Mouse (Mus musculus): ENCODE measurements around the gene Gsdme.

Gene Gsdme

DNA sequence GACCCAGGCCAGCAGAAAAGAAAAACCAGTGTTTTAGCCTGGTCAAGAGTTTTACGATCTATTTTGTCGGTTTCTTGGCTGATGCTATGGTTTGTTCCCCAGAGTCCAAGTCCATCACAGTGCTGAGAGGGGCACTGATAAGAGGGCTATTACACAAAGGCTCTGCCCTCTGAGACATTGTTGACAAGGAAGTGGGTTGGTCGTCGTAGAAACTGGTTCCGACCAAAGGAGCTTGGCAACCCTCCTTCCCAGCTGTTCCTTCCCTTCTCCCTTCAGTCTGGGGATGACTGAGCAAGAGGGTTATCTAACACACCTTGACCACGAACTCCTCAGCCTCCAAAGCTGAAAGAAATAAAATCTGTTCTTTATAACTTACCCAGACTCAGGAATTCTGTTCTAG lies at the start of gene Gsdme:
Gsdme (minus strand) TSS at position 193 of the 400 bp plus-strand sequence.
- DNase-seq: no peak

DNA sequence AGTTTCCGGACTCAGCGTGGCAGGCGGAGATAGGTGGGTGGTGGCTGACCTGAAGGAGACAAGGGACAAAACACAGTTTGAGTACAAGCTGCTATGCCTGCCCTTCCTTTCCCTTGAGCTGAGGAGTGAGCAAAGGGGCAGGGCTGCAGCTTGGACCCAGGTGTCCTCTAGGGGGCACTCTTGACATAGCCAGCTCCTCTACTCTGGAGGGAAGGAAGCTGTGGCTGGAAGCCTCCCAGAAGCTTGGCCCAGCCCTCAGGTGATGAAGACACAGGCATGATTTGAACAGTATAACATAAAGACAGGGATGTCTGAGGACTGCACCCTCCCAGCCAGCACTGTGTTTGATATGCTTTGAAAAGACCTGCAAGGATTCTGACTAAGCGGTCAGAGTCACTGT lies 49.0 kb upstream of the Gsdme start:
- DNase-seq: peak; percentile 73

DNA sequence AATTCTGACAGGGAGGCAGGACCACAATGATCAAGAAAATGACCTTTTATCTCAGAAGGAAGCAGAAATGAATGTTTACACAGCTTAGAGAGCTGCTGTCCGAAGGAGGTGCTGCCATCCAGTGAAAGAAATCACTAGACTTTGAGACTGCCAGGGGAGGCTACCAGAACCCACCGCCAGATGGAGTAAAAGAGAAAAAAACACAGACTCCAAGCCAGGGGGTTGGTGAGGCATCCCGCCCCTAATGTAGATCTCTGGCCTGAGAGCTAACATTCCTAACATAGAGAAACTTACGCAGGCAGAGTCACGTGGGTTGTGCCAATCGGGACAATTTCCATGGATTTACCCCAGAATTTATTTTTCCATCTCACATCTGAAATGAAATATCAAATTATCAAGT lies 45.4 kb upstream of the Gsdme start:
- peak; percentile 17 for DNase-seq

DNA sequence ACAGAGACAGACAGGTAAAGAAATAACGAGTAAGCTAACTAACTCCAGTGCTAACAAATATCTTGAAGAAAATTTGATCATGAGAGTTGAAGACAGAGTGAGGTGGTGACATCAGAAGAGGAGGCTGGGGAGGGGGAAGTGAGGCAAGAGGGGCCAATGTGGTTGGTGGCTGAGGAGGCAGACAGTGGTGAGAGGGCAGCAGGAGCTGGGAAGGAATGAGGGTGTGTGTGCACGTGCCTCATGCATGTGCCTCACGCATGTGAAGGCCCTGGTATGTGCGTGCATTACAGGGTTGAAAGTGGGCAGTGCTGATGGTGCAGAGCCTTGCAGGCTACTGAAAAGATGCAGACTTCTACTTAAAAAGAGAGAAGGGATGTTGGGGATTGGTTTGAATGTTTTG lies 43.0 kb upstream of the Gsdme start:
- no peak for DNase-seq

DNA sequence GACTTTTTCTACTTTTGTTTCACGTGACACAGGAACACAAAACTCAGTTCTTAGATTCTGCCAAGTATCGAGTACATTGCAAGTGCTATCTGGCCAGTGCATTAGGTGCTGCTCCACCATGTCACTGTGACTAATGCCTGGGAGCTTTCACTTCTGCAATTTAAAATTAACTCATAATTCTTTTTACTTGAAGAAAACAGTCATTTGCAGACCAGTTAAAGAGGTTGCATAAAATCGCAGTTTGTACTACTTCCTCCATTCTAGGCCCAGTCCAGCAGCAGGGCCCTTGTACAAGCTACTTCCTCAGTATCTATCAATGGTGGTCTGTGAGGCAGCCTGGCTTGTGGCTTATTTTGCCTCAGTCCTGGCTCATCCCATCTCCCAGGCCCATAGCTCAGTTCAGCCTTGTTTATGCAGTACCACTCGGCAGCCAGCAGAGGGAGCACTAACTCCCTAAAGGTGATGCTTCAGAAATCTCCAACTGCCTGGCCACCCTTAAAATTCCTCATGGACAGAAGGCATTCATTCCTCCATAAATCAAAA lies 41.4 kb upstream of the Gsdme start:
- peak; percentile 80 for DNase-seq

DNA sequence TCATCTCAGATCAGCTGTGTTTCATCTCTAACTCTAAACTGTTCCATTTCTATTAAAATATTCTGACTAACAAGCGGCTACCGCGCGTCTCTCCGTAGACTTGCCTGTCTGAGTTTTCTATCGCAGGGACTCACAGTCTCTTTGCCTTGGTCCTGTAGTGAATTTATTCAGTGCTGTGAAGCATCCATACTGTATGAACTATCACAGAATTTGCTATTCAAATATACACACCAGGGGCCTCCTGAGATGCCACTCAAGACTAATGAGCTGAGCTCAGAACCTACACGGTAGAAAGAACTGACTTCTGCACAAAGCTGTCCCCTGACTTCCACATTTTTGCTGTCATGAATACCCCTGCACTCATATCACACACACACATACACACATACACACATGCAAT lies 37.5 kb upstream of the Gsdme start:
- DNase-seq: no peak

DNA sequence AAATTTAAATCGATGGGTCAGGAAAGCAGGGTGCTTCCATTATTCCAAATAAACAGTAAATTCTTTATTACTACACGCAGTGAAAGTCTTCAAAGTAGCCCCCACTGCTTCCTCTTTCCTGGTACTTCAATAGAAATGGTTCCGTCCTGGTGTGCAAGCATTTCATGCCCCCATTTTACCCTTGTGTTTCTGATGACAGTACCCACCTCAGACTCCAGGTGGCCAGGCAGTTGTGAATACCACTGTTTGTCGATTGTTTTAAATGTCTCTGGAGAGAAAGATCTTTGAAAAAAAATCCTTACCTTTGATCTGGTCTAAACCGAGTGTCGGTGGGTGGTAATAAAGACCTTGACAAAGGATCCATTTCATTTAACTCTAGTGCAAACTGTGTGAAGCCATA lies 37.0 kb upstream of the Gsdme start:
- DNase-seq: no peak

DNA sequence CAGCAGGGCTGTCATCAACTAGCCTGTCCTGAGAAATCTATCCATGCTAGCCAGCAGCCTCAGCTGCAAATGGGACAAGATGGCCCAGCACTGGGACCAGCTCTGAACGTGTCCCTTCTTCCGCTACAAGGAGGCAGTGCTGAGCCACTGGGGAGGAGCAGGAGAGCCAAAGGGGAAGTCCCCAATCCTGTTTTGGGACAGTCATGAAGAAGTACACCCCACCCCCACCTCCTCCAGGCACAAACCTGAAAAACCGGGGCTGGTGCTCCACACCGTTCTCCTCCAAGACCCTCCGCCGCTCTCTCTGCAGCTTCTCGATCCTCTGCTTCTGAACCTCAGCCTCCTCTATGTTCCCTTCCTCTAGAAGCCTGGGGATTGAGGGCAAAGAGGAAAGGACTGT lies 35.4 kb upstream of the Gsdme start:
- DNase-seq: no peak

DNA sequence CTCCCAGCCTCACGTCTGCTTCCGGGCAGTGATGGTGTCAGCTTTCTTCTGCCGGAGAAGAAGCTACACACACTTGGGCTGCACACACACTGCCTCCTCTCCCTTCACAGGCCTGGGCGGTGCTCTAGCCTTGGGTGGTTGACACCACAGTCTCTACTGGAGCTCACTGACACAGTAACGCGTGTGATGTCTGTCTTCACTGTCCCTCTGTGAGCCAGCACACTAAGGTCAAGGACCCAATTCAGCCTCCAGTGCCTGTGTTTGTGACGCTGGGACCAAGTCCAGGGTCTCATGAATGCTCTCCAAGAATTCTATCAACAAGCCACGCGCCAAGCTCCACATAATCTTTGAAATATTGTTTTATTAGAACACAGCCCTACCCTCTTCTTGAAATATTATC lies 34.0 kb upstream of the Gsdme start:
- DNase-seq: no peak

DNA sequence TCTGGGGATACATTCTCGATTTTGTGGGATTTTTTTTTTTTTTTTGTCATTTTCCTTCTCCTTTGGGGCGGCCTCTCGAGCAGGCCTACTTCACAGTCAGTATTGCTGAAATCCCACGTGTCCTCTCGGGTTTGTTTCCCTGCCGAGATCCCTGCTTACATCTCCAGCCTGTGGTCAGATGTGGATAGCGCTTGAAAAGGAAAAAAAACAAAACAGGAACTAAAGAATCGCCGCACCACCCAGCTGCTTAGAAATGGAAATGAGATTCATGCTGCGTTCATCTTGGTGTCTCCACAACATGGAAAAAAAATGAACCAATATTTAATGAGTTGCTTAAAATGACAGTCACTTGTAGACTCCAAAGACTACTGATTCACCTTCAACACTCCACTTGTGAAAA lies 31.5 kb upstream of the Gsdme start:
- no peak for DNase-seq

DNA sequence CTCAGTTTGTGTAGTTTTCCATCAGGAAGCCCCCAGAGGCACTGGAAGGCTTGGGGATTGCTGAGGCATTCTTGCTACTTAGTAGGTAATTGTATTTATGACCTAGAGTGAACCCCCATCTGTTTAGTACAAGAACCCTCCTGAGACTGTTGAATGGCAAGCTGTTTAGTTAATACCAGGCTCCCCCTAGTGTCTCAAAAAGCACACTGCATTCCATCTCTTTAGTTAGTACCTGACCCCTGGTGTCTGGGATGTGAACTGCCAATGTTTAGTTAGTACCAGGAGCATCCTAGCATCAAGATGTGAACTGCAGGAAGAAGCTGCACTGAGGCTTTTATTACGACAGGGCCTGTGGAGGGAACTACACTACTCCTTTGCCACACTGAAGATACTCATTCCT lies 30.5 kb upstream of the Gsdme start:
- DNase-seq: peak; percentile 70

DNA sequence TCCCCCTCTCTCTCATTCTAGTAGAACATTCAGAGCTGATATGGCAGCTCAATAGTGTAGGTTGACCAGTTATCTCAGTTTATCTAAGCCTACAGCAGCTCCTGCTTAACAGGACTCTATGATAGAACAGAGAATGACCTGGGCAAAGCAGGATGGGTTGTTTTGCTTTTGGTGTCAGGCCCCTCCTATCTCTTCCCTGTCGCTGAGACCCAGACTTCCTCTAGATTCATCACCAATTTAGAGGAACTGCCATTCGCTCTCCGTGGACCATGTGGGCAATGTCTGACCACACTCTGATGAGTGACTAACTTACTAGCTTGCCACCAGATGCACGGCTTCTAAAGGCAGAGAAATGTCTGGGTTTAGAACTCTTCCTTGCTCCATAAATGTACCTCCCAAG lies 28.0 kb upstream of the Gsdme start:
- DNase-seq: no peak

DNA sequence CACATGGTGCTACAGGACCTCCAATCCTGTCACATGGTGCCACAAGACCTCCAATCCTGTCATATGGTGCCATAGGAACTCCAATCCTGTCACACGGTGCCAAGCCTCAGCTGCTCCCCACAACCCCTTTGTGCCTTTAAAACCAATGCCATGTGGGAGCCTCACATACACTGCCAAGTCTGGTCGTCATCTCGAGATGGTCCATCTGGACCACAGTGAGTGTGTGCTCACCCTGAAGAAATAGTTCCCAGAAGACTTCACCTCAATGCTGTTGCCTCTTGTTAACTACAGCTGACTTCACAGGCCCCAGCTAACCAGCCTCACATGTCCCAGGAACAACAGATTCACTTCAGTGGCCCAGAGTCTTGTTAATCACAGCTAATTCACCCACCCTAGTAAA lies 23.2 kb upstream of the Gsdme start:
- DNase-seq: no peak

DNA sequence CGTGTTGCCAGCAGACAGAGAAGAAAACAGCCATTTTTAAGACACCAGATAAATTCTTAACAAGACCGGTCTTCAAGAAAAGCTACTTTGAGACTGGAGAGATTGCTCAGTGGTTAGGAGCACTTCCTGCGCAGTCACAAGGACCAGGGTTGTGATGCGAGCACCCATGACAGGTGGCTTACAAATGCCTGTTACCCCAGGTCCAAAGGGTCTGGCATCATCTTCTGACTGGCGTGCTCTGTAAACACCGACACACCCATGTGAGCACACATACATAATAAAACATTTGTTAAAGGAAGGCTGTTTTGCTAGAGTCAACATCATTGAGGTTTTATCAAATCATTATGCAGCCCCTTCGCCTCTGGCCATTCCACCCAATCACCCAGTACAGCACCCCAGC lies 16.0 kb upstream of the Gsdme start:
- DNase-seq: no peak

DNA sequence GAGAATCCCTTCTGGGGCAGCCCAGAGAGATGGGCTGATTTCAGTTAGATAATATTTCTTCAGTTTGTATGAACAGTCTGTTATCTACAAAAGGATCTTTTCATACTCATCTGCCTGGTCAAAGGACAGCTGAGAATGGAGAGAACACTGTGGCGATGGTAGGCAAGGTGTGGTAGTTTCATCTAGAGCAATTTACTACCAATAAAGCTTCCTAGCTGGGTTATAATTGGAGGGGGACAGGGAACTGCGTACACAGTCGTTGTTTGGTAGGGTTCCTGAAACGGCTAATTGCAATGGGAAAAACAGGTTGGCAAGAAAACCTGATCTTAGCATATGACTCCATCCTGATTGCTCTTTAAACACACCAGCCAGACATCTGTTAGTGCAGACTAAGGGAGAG lies 10.3 kb upstream of the Gsdme start:
- DNase-seq: no peak

DNA sequence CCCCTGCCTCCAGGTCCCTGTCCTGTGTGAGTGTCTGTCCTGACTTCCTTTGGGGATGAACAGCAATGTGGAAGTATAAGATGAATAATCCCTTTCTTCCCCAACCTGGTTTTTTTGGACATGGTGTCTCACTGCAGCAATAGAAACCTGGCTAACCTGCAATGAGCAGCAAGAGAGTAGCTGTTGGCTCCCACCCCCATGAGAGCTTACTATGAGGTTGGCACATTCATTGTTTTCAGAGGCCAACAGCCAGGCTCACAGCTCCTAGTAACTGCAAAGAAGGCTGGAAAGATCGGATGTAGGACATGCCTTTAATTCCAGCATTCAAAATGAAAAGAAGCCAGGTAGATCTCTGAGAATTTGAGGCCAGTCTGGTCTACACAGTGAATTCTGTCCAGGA lies 9.8 kb upstream of the Gsdme start:
- DNase-seq: no peak

DNA sequence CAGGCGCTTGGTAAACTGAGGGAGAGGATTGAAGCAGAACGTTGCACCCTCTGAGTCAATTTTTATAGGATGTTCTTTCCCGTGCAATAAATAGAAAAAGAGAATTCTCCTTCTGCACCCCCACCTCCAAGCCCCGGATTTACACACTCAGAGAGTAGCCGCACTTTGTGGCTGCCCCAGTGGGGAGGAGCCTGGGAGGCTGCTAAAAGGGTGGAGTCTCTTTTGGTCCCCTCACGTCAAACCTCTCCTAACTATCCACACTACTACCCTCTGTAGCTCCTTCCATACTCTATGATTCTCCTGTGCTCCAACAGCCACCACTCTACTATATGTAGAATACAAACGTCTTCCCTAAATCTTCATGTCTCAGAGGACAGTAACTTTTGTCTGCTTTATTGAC lies 1.4 kb downstream of the Gsdme start:
- no peak for DNase-seq

DNA sequence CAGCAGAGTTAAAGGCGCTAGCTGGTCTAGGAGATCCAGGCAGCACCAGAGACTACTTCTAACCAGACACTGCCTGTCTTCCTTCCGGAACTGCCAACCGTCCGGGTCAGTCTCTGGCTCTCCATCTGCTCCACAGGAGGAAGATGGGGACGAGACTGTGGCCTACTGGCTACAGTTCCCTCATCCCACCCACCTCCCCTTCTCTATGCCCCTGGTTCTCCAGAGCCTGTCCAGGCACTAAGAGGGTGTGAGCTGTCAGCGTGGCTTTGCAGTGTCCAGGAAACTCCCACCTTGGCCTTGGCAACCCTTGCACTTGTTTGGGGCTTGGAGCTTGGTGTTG lies 1.8 kb downstream of the Gsdme start:
- DNase-seq: no peak

DNA sequence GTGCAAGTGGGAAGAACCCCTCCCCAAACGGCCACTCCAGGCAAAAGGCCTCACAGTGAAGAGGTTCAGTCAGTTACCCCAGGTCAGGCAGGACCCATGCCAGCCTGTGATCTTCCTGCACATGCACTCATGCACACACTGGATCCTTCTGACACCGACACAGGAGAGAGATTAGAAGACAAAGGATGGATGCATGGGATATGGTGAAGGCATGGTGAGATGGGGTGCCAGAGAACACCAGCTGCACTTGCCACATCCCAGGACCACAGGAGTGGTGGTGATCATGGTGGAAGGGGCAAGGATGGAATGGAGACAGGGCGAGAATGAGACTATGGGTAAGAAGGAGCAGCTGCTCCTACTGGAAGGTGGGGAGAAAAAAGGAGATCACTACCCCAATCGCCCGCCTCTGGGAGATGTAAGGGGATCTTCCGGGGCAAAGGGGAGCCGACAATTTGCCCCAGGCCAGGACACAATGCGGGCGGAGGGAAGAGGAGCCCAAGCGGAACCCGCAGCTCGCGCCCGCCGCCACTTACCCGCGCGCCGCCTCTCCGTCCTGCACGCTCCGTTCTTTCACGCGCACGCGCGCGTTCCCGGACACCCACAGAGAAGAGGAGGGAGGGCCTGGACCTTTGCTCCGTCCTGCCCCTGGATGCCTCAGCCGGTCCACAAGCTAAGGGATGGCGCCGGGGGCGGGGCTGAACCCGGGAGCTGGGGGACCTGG lies 2.3 kb downstream of the Gsdme start:
- peak; percentile 90 for DNase-seq

DNA sequence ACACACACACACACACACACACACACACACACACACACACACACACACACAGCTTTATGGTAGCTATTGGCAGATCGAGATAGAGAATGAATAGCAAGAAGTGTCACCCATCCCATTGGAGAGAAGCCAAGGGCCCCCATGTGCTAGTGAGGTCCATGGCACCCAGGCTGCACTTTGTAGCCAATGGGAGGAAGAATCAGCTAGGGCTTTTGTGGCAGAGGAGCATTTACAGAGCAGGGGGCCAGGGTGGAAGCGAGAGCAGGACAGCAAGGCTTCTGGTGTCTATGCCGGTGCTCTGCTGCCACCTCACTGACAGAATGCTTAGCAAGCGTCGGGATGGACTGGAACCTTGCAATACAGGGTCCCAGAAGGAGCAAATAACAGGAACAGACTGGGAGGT lies 8.3 kb downstream of the Gsdme start:
- DNase-seq: no peak

DNA sequence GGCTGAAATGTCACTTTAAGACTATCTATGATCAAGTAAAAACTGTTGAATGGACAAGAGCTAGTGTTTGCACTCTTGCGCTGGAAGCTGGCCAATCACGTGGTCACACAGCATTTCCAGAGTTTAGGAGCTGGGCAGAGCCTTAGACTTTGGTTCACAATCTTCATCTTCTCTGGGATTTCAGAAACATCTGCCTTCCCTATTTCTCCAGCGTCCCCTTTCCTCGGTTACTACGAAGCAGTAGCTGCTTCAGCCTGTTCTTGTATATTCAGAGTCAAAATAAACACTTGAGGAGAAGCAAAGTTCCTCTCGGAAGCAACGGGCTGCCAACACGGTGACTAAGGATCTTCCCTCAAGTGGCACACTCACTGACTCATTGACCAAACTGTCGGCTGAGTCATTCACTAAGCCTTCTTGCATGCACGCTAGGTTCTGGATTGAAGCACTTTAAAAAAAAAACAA lies 8.9 kb downstream of the Gsdme start:
- DNase-seq: peak; percentile 83

DNA sequence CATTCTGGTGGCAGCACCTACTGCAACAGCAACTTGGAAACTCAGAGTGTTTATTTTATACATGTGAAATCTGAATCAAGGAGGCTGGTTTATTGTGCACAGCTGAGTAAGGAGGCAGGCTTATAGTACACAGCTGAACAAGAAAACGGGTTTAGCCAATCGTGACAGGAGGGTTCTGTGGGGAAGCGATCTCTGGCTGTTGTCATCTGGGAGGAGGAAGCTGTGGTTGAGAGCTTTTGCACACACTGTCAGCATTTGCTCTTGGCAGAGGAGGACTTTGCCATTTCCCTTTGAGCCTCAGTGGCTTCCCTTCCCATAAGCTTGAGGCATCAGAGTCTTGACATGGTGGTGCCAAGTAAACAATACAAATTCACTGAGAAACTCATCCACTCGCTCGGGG lies 11.0 kb downstream of the Gsdme start:
- DNase-seq: no peak

DNA sequence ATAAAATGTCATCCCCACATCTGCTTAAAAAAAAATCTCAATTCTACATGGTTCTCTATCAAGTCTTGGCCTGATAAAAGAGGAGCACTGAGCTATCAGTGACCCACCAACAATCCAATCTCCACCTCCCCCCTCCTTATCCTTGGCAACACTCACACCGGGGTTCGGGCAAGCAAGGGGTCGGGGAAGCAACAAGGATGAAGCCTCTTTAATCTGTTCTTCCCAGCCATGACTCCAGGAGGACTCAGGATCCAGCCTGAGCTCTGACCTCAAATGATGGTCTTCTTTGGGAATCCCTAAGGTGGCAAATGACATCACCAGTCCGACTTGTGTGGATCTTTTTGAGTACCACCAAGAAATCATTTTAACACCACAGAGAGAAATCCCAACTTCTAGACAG lies 15.9 kb downstream of the Gsdme start:
- DNase-seq: no peak

DNA sequence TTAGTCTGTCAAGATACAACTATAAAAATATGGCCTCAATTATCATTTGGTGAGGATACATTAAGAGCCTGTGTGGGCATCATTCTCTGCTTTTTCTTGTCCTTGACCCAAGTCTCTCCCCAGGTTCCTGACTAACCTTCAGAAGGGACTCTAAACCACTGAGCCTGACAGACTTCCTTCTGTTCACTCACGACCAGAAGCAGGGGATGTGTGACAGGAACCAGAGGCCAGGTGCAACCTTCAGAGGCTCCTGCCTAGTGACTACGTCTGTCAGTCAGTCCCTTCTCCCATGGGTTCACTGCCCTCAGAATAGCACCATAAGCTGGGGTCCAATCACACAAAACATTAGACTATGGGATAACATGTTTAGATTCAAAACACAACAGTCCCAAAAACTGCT lies 16.3 kb downstream of the Gsdme start:
- DNase-seq: no peak

DNA sequence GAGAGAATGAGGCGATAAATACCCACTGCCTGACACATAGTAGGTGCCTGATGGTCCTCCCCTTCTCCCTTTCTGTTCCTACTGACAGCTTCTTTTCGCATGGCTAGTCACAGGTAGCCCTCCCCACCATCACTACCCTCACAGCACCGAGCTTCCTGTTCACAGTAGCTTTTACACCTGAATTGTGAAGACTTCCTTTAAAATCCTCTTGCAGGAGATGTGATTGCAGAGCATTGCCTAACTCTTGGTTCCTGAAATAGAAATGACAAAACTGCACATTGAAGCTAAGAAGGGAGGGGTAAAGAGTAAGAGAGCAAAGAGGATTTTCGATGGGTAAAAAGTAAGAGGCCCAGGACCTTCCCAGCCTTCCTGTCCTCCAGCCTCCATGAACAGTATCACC lies 18.7 kb downstream of the Gsdme start:
- no peak for DNase-seq
